Mouse (Mus musculus): Measurements from ENCODE around the gene Plvap.

Plvap gene

GRCm38 (mm10) chr8:71507589-71508104, 3.9 kb downstream of the Plvap start:
- POLR2A ChIA-PET, result interaction anchor here (0.6 to 4.3 kb wide), 83 partner anchors 9 to 809 kb away, joined by 3 to 50 read pairs (median 4); partner anchors contain the start of genes Colgalt1 (in 3 of the 4), Mvb12a (in 3 of the 4), Arrdc2 (in 2 of the 4) and Ccdc194 (in 2 of the 4)
- CTCF ChIA-PET, result interaction anchor here (0.5 to 4.4 kb wide), 42 partner anchors 9 to 610 kb away, joined by 3 to 47 read pairs (median 5); partner anchors contain the start of genes Mrpl34 (in 3 of the 4), Dda1 (in 1 of the 4), Nr2f6 (in 1 of the 4) and Rpl18a (in 1 of the 4)

GRCm38 (mm10) chr8:71505979-71506378, 5.6 kb downstream of the Plvap start:
- POLR2A ChIA-PET, result interaction anchor here in 3 of 4 experiments (1.1 to 3.9 kb wide), 3 partner anchors 28 to 666 kb away, joined by 3 to 34 read pairs (median 5); partner anchors contain the start of genes Arrdc2 (in 1 of the 3) and Mvb12a (in 1 of the 3)
- CTCF ChIA-PET, result interaction anchor here (0.6 to 4.4 kb wide), 6 partner anchors 13 to 184 kb away, joined by 3 to 14 read pairs (median 3); no protein-coding TSS in a partner anchor

- CTCF ChIA-PET, result interaction anchor here in 3 of 4 experiments (0.6 to 4.4 kb wide), 5 partner anchors 13 to 183 kb away, joined by 3 to 14 read pairs (median 3); no protein-coding TSS in a partner anchor
- POLR2A ChIA-PET, result interaction anchor here in 2 of 4 experiments (1.1 to 3.9 kb wide), 2 partner anchors 28 to 666 kb away, joined by 3 to 34 read pairs; partner anchors contain the start of gene Arrdc2 (in 1 of the 2)
Measured at GRCm38 (mm10) chr8:71505326-71505725, 6.2 kb downstream of the Plvap start.

- ChIA-PET CTCF (interaction anchor here in 1 of 4 experiments (0.6 kb wide), 1 partner anchor 19 kb away, joined by 3 read pairs; no protein-coding TSS in a partner anchor), POLR2A (interaction anchor here in 1 of 4 experiments (0.6 kb wide), 1 partner anchor 33 kb away, joined by 4 read pairs; no protein-coding TSS in a partner anchor)
Measured at GRCm38 (mm10) chr8:71504349-71504748, 7.2 kb downstream of the Plvap start.

- CTCF ChIA-PET, result interaction anchor here (0.5 to 2.1 kb wide), 27 partner anchors 8 to 619 kb away, joined by 3 to 17 read pairs (median 4); partner anchors contain the start of genes Dda1 (in 1 of the 4) and Mrpl34 (in 1 of the 4)
Measured at GRCm38 (mm10) chr8:71498816-71499690, 12.5 kb downstream of the Plvap start.

GRCm38 (mm10) chr8:71497881-71498501, 13.6 kb downstream of the Plvap start:
- ChIA-PET POLR2A (interaction anchor here (0.7 to 4.9 kb wide), 33 partner anchors 10 to 800 kb away, joined by 3 to 50 read pairs (median 4); partner anchors contain the start of genes Mrpl34 (in 3 of the 4), Ccdc194 (in 2 of the 4), Gtpbp3 (in 2 of the 4) and Ap1m1 (in 1 of the 4)), CTCF (interaction anchor here (0.5 to 2.1 kb wide), 23 partner anchors 9 to 668 kb away, joined by 3 to 17 read pairs (median 3); partner anchors contain the start of gene Mrpl34 (in 1 of the 4))

More at GRCm38 (mm10) chr8:71498816-71499690, 12.5 kb downstream of the Plvap start:
- POLR2A ChIA-PET, result interaction anchor here (0.6 to 4.9 kb wide), 36 partner anchors 9 to 1724 kb away, joined by 3 to 50 read pairs (median 4); partner anchors contain the start of genes Mrpl34 (in 3 of the 4), Ccdc194 (in 2 of the 4), Gtpbp3 (in 2 of the 4) and Ap1m1 (in 1 of the 4)

- ChIA-PET POLR2A (interaction anchor here in 3 of 4 experiments (1.0 to 4.9 kb wide), 10 partner anchors 10 to 799 kb away, joined by 3 to 50 read pairs (median 6); partner anchors contain the start of genes Gtpbp3 (in 1 of the 3), Jund (in 1 of the 3) and Mrpl34 (in 1 of the 3)), CTCF (interaction anchor here in 3 of 4 experiments (0.5 to 2.1 kb wide), 10 partner anchors 11 to 99 kb away, joined by 3 to 17 read pairs (median 4); no protein-coding TSS in a partner anchor)
Measured at GRCm38 (mm10) chr8:71497077-71497645, 14.4 kb downstream of the Plvap start.

- ChIA-PET CTCF (interaction anchor here (0.6 to 1.9 kb wide), 11 partner anchors 10 to 99 kb away, joined by 3 to 9 read pairs (median 3); no protein-coding TSS in a partner anchor), POLR2A (interaction anchor here in 3 of 4 experiments (0.6 to 4.9 kb wide), 9 partner anchors 9 to 819 kb away, joined by 3 to 50 read pairs (median 6); partner anchors contain the start of genes Gtpbp3 (in 1 of the 3) and Mrpl34 (in 1 of the 3))
Measured at GRCm38 (mm10) chr8:71496481-71496880, 15.1 kb downstream of the Plvap start.

GRCm38 (mm10) chr8:71495811-71496210, 15.7 kb downstream of the Plvap start:
- CTCF ChIA-PET, result interaction anchor here (0.7 to 1.7 kb wide), 16 partner anchors 9 to 122 kb away, joined by 3 to 12 read pairs (median 6); partner anchors contain the start of gene Colgalt1 (in 1 of the 4)

GRCm38 (mm10) chr8:71495039-71495438, 16.5 kb downstream of the Plvap start:
- POLR2A ChIA-PET, result interaction anchor here in 3 of 4 experiments (0.6 to 4.9 kb wide), 6 partner anchors 10 to 924 kb away, joined by 3 to 50 read pairs (median 4); no protein-coding TSS in a partner anchor
- CTCF ChIA-PET, result interaction anchor here (0.6 to 1.7 kb wide), 21 partner anchors 13 to 1063 kb away, joined by 3 to 12 read pairs (median 4); partner anchors contain the start of gene Colgalt1 (in 1 of the 4)

More at GRCm38 (mm10) chr8:71495811-71496210, 15.7 kb downstream of the Plvap start:
- POLR2A ChIA-PET, result interaction anchor here in 3 of 4 experiments (0.6 to 4.9 kb wide), 6 partner anchors 12 to 81 kb away, joined by 3 to 50 read pairs (median 5); partner anchors contain the start of gene Mrpl34 (in 1 of the 3)

GRCm38 (mm10) chr8:71488454-71488853, 23.1 kb downstream of the Plvap start:
- CTCF ChIA-PET, result interaction anchor here in 3 of 4 experiments (0.8 to 2.5 kb wide), 5 partner anchors 11 to 103 kb away, joined by 3 to 6 read pairs (median 3); partner anchors contain the start of gene Mrpl34 (in 1 of the 3)
- POLR2A ChIA-PET, result interaction anchor here in 3 of 4 experiments (0.5 to 4.4 kb wide), 15 partner anchors 10 to 591 kb away, joined by 3 to 25 read pairs (median 5); partner anchors contain the start of genes Dda1 (in 2 of the 3), Mrpl34 (in 2 of the 3), Abhd8 (in 1 of the 3) and Ankle1 (in 1 of the 3)

GRCm38 (mm10) chr8:71487691-71488445, 23.7 kb downstream of the Plvap start, which contains the start of gene Gtpbp3:
TSS of gene Gtpbp3 (plus strand) at chr8:71488103.
- ChIA-PET CTCF (interaction anchor here in 3 of 4 experiments (0.8 to 2.5 kb wide), 5 partner anchors 10 to 102 kb away, joined by 3 to 6 read pairs (median 3); partner anchors contain the start of gene Mrpl34 (in 1 of the 3)), POLR2A (interaction anchor here in 3 of 4 experiments (0.5 to 4.4 kb wide), 15 partner anchors 10 to 591 kb away, joined by 3 to 25 read pairs (median 5); partner anchors contain the start of genes Dda1 (in 2 of the 3), Mrpl34 (in 2 of the 3), Abhd8 (in 1 of the 3) and Ankle1 (in 1 of the 3))

- ChIA-PET POLR2A (interaction anchor here in 3 of 4 experiments (0.5 to 3.8 kb wide), 4 partner anchors 12 to 819 kb away, joined by 4 to 14 read pairs (median 8); partner anchors contain the start of genes Abhd8 (in 1 of the 3), Dda1 (in 1 of the 3) and Mrpl34 (in 1 of the 3)), CTCF (interaction anchor here in 2 of 4 experiments (0.6 to 1.2 kb wide), 4 partner anchors 10 to 681 kb away, joined by 3 to 5 read pairs (median 4); partner anchors contain the start of gene Mast3 (in 1 of the 2))
Measured at GRCm38 (mm10) chr8:71486136-71486529, 25.4 kb downstream of the Plvap start.
